Mouse (Mus musculus) heart, embryonic 16.5 days (tissue): ENCODE measurements at regions not wholly inside any gene's neighbourhood (a gene's known extent, or its start where the extent isn't known, plus 50 kb on each side); places are given as distances from the start of the nearest gene placed in this dataset. TPM values are rescaled to one million over a fixed set of nuclear protein-coding genes. Genes with fewer than 3 reads are reported as not detected.

Source experiments
- ATAC-seq: fragments of 200-750 bp; cut with Nextera tagmentation; replicated peaks from 2 replicates; pipeline ENCODE4 v1.8.0; 2017; ENCODE audit warnings: moderate number of reproducible peaks; ENCODE audit not compliant: insufficient read depth, low FRiP score; ENCODE audit errors: extremely low read depth
- H3K27ac ChIP-seq: fragments of 300-500 bp; sonication (generic); 2 replicates; pipeline ENCODE4 v1.5.1; 2014; ENCODE audit warnings: mild to moderate bottlenecking, low read length, control low read depth, moderate library complexity
- H3K27me3 ChIP-seq: fragments of 300-500 bp; sonication (generic); 2 replicates; pipeline ENCODE4 v1.6.1; 2014; ENCODE audit warnings: low read length, mixed read lengths; ENCODE audit not compliant: control insufficient read depth, insufficient read depth
- H3K36me3 ChIP-seq: fragments of 300-500 bp; sonication (generic); 2 replicates; pipeline ENCODE4 v1.6.1; 2014; ENCODE audit not compliant: control insufficient read depth, insufficient read depth
- H3K4me1 ChIP-seq: fragments of 300-500 bp; sonication (generic); 2 replicates; pipeline ENCODE4 v1.6.1; 2014; ENCODE audit warnings: low read length, mixed read lengths; ENCODE audit not compliant: control insufficient read depth, insufficient read depth
- H3K4me2 ChIP-seq: fragments of 300-500 bp; sonication (generic); 2 replicates; pipeline ENCODE4 v1.6.1; 2014; ENCODE audit warnings: low read depth, mild to moderate bottlenecking, control low read depth, low read length
- H3K4me3 ChIP-seq: fragments of 300-500 bp; sonication (generic); 2 replicates; pipeline ENCODE4 v1.5.1; 2014; ENCODE audit warnings: mild to moderate bottlenecking, control low read depth, low read length
- H3K9ac ChIP-seq: fragments of 300-500 bp; sonication (generic); 2 replicates; pipeline ENCODE4 v1.6.1; 2014; ENCODE audit warnings: low read length, control low read depth
- H3K9me3 ChIP-seq: fragments of 300-500 bp; sonication (generic); replicated peaks from 2 replicates; pipeline ENCODE4 v1.6.1; 2016; ENCODE audit warnings: low read length; ENCODE audit not compliant: control insufficient read depth
- WGBS: fragments of 180-500 bp; shearing (Covaris S2); extraction: QIAGEN DNeasy Blood & Tissue Kit; methylation state at CpG from one replicate; pipeline ENCODE4 v1.1.7; 2014; 5-methylcytosine and 5-hydroxymethylcytosine counted together
- microRNA-seq: library from miRNA; unstranded; fragments of <30 nt; microRNA quantifications from one replicate; pipeline ENCODE4, GENCODE M21; 2017

- peak overlapping the region; percentile 27; the same call in 1 of the 2 replicates for H3K4me2 ChIP-seq
- H3K27me3 ChIP-seq = no peaks in the 10 kb centered on the region
- no peak for ATAC-seq
- H3K27ac ChIP-seq = no peak overlapping the region
- H3K36me3 ChIP-seq = no peaks in the 10 kb centered on the region
- no peaks in the 10 kb centered on the region for H3K4me1 ChIP-seq
- H3K4me3 ChIP-seq = no peak overlapping the region
- no peaks in the 10 kb centered on the region for H3K9me3 ChIP-seq
- no peak overlapping the region for H3K9ac ChIP-seq
- WGBS = 28% methylated on average over 11 of the region's 11 CpGs
These were observed 444.6 kb upstream of the Pfkp start for GRCm38 (mm10) chr13:7093072-7093649.

- no peak overlapping the region for H3K9ac ChIP-seq
- no peak overlapping the region for H3K27ac ChIP-seq
- ATAC-seq = no peak
- no peak overlapping the region for H3K4me2 ChIP-seq
- H3K9me3 ChIP-seq = no peaks in the 10 kb centered on the region
- no peak overlapping the region for H3K4me3 ChIP-seq
- WGBS = 80% methylated on average over 2 of the region's 2 CpGs
- no peaks in the 10 kb centered on the region for H3K4me1 ChIP-seq
- H3K27me3 ChIP-seq = no peaks in the 10 kb centered on the region
- no peaks in the 10 kb centered on the region for H3K36me3 ChIP-seq
These were observed 442.3 kb upstream of the Pfkp start for GRCm38 (mm10) chr13:7090916-7091315.

- no peak for ATAC-seq
- 79% methylated on average over 3 of the region's 3 CpGs for WGBS
- H3K27me3 ChIP-seq = no peaks in the 10 kb centered on the region
- no peak overlapping the region for H3K27ac ChIP-seq
- H3K4me1 ChIP-seq = no peaks in the 10 kb centered on the region
- no peak overlapping the region for H3K4me3 ChIP-seq
- H3K9me3 ChIP-seq = no peaks in the 10 kb centered on the region
- H3K4me2 ChIP-seq = no peak overlapping the region
- H3K9ac ChIP-seq = no peak overlapping the region
- no peaks in the 10 kb centered on the region for H3K36me3 ChIP-seq
These were observed 417.6 kb upstream of the Pfkp start for GRCm38 (mm10) chr13:7066211-7066610.

DNA sequence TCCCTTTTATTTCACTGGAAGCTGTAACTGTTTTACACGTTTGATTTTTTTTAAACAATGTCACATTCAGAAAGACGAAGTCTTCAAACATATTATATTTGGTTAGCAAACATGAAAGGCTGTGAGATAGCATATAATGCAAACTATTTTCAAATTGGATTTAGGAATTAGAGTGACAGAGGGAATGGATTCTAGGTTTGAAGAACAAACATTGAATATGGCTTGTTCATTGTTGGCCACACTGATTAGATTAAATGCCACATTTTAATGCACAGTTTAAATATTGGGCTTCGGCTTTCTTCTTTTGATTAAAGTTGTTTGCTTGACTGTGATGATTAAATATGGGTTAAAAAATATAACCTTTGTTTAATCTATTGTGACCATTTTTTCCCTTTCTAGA is 415.1 kb upstream of the Pfkp start:
- H3K4me1 ChIP-seq = no peaks in the 10 kb centered on the region
- H3K27me3 ChIP-seq = no peaks in the 10 kb centered on the region
- 65% methylated on average over 3 of the region's 3 CpGs for WGBS
- no peak for ATAC-seq
- no peak overlapping the region for H3K4me2 ChIP-seq
- no peak overlapping the region for H3K9ac ChIP-seq
- H3K9me3 ChIP-seq = no peaks in the 10 kb centered on the region
- no peak overlapping the region for H3K27ac ChIP-seq
- H3K4me3 ChIP-seq = no peak overlapping the region
- no peaks in the 10 kb centered on the region for H3K36me3 ChIP-seq

DNA sequence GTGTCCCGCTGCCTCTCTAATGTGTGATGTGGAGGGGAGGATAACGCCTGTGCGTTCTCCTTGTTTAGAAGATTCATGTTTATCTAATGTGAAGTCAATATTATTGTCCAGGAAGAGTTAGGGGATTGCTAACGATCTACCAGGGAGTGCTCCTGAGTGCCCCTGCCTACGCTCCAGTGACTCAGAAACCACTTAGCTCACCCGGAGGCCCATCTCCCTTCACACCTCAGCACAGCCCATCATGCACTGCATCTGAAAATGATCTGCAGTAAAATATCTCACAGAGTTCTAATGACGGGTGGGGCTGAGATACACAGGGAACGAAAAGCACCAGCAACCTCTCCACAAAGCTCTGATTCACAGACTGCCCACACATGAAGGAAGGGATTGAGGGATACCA is 409.0 kb upstream of the Pfkp start:
- Histone ChIP-seq H3K27ac (no peak overlapping the region), H3K4me3 (no peak overlapping the region), H3K4me1 (no peaks in the 10 kb centered on the region), H3K27me3 (no peaks in the 10 kb centered on the region), H3K4me2 (no peak overlapping the region), H3K9ac (no peak overlapping the region), H3K36me3 (no peaks in the 10 kb centered on the region), H3K9me3 (no peaks in the 10 kb centered on the region)
- ATAC-seq = no peak
- 72% methylated on average over 8 of the region's 8 CpGs for WGBS

Small RNA genes in the stretch of these regions (microRNA-seq; reads per million reads assigned to microRNA genes)
- gene Gm22689 = not detected
